Mouse (Mus musculus) spleen, adult 2 months (tissue): ENCODE results near the gene Celf1.

Experiments used
- CTCF ChIP-seq: fragments of 200-500 bp; IDR thresholded peaks from 2 replicates; pipeline ENCODE4 v1.5.1; 2011; ENCODE audit warnings: mild to moderate bottlenecking, inconsistent platforms; ENCODE audit not compliant: insufficient read depth, insufficient read length, insufficient replicate concordance; ENCODE audit errors: extremely low read depth
- POLR2A ChIP-seq: fragments of 200-500 bp; IDR thresholded peaks from 2 replicates; pipeline ENCODE4 v1.6.1; 2011; ENCODE audit warnings: low read depth, low read length, inconsistent platforms

- TF ChIP-seq CTCF (no peak), POLR2A (no peak)
Measured at GRCm38 (mm10) chr2:90975181-90975835, 35.1 kb downstream of the Celf1 start.
